Mouse (Mus musculus) liver, embryonic 14.5 days (tissue): ENCODE results near the gene Plcb4.

Source experiments
- CTCF ChIP-seq: IDR thresholded peaks from 2 replicates; pipeline ENCODE4 v1.5.1; 2016; ENCODE audit warnings: antibody characterized with exemption, low read depth, control low read depth
- EP300 ChIP-seq: IDR thresholded peaks from 2 replicates; pipeline ENCODE4 v1.6.1; 2016; ENCODE audit warnings: antibody characterized with exemption, low read depth

GRCm38 (mm10) chr2:135683684-135684440 is 25.1 kb downstream of the Plcb4 start:
- no peak for TF ChIP-seq CTCF
- no peak for TF ChIP-seq EP300
